Mouse (Mus musculus) retina, postnatal 7 days (tissue): ENCODE measurements around the gene Snapc2.

ENCODE experiments used
- DNase-seq: peaks from one replicate; pipeline ENCODE4 v3.0.0-alpha.2; 2012; ENCODE audit warnings: low read depth, low spot score

Snapc2 gene

DNA sequence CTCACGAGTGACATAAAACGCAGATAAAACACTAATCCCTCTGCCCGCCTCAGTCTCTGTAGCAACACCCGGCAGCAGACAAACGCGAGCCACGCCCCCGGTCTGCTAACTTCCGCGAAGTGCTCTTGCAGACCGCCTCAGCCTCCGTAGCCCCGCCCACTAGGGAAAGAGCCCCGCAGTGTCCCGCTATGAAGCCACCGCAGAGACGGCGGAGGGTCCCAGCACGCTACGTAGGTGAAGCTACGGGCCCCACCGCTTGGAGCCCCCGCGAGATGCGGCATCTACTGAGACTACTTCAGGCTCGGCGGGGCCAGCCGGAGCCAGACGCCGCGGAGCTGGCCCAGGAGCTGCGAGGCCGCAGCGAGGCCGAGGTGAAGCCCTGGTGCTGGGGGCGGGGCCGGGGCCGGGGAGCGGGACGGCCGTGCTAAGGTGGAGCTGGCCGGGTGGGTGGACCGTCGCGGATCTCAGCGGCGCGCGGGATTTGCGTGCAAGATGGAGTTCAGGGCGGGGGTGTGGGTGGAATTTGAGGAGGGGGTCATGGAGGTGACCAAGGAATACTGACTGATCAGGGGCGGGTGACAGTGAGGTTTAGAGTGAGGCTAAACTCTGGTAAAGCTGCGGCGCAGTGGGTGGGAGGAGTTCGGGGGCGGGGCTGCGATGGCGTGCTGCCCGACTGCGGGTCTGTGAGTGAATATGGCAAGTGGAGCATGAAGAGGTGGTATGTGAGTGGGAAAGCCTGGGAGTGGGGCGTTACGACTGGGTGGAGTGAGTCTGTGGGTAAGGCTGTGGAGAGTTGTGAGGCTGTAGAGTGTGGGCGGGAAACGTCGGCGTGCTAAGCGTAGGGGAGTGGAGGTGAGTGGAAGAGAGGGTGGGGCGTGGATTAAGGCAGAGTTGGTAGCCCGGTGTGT, at the start of gene Snapc2:
Gene Snapc2, plus strand, starts transcription at position 147 of the 908 bp plus-strand sequence.
- DNase-seq = peak; percentile 94

DNA sequence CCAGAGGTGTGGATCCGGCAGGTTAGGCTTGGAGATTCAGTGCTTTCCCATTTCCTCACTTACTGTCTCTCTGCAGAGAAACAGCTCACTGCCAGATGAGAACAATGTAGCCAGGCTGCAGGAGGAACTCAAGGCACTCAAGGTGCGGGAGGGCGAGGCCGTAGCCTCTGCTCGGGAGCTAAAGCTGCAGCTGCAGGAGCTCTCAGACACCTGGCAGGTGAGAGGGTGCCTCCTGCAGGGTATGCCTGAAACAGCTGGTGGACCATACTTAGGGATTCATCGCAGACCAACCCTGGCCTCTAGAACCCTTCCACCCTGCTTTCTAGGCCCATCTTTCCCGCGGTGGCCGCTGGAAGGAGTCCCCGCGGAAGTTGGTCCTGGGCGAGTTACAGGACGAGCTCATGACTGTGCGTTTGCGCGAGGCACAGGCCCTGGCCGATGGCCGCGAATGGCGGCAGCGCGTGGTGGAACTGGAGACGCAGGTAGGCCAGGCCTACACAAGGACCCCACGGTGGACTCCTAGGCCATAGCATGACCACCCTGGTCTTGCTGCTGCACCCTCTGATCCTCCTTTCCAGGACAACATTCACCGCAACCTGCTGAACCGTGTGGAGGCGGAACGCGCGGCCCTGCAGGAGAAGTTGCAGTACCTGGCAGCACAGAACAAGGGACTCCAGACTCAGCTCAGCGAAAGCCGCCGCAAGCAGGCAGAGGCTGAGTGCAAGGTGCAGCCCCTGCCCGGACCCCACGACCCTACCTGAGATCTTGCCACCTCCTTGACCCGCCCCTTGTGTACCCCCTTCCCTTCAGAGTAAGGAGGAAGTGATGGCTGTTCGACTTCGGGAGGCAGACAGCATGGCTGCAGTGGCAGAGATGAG, 47.4 kb upstream of the Snapc2 start:
- DNase-seq = no peak

DNA sequence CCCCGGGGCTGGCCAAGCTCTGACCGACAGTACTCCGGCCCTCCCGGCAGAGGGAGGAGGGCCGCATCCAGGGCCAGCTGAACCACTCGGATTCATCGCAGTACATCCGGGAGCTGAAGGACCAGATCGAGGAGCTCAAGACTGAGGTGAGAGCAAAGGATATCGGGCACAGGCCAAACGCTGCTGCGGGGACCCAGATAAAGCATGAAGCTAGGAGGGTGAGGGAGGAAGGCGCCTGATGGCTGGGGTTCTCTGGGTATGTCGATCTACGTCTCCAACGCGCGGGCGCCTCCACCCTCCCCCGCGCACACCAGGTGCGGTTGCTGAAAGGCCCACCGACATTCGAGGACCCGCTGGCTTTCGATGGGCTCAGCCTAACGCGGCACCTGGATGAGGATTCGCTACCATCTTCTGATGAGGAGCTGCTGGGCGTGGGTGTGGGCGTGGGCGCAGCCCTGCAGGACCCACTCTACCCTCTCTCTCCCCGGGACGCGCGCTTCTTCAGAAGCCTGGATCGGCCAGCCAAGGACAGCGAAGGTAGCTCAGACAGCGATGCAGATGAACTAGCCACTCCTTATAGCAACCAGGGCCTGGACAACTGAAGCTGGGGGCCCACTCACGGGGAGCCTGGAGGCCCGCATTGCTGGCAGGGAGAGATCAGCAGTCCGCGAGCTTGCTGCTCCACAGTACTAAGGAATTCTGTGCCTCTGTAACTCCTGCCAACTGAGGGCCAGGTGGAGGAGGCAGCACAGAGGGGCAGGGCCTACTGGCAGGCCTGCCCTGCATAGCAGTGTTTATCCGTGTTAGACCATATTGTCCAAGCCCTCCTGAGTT, 46.5 kb upstream of the Snapc2 start:
- no peak for DNase-seq

DNA sequence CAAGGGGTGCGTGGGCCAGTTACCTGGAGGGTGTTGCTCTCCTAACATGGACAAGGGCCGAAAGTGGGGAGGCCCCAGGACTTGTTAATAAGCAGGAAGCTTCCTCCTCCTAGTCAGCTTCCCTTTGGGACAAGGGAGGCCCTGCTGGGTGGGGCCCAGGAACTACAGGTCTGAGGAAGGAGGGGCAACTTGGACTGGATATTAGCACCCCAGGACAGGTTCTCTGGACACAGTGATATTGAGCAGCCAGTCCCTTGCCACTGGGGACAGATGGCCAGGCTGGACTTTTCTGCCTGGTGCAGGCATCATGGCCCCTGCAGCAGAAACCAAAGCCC, 45.9 kb upstream of the Snapc2 start:
- no peak for DNase-seq

DNA sequence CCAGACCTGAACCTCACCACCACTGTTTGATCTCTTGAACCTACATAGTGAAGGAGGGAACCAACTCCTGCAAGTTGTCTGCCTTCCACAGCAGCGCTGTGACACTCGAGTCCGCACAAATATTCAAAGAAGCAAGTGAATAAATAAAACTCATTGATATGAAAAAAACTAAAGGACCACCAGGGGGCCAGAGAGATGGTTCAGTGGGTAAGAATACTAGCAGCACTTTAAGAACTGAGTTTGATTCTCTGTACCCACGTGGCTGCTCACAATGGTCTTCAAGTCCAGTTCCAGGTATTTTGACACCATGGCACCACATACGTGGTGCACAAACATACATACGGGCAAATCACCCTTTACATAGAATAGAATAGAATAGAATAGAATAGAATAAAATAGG, 41.8 kb upstream of the Snapc2 start:
- DNase-seq = no peak

DNA sequence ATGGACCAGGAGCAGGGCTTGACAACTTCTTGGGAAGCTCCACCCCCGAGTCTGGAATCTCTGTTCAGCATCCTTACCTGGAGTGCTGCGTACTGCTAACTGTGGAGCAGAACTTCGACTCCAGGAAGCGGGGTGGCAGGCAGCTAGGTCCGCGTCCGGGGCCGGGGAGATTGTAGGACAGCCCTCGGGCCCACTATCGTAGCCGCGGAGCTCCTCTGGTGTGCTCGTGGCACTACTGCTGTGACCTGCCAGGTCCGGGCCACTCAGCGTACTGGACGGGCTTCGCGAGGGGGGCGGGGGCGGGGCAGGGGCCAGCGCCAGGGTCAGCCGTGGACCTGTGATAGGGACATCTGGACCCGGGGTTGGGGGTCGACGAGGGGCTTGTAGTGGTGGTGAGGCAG, 40.1 kb upstream of the Snapc2 start:
- DNase-seq = no peak

DNA sequence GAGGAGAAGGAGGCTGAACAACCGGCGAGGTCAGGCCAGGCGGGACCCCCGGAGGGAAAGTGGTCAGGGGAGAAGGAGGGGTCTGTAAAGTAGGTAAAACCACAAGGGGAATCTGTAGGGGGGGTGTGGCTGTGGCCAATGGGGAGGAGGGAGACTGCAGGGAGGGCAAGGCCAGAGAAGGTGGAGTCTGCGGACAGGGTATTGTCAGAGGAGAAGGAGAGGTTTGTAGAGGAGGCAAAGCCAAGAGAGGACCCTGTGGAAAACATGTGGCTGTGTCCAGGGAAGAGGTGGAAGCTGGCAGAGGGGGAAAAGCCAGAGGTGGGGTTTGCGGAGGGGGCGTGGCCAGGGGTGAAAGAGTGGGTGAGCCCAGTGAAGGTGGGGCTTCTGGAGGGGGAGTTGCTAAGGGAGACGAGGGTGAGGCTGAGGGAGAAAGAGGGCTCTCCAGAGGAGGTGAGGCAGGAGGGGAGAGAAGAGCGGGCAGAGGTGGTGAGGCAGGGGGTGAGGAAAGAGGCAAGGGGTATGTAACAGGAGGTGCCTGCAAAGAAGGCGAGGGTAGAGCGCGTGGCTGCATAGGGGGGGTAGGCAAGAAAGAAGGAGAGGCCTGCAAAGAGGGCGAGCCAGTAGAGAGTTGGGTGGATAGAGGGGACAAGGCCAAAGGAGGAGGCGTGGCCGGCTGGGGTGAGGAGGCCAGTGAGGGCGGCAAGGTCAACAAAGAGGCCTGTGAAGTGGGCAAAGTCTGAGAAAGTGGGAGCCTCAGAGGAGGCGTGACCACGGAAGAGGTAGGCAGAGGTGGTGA, 39.5 kb upstream of the Snapc2 start:
- DNase-seq = no peak

DNA sequence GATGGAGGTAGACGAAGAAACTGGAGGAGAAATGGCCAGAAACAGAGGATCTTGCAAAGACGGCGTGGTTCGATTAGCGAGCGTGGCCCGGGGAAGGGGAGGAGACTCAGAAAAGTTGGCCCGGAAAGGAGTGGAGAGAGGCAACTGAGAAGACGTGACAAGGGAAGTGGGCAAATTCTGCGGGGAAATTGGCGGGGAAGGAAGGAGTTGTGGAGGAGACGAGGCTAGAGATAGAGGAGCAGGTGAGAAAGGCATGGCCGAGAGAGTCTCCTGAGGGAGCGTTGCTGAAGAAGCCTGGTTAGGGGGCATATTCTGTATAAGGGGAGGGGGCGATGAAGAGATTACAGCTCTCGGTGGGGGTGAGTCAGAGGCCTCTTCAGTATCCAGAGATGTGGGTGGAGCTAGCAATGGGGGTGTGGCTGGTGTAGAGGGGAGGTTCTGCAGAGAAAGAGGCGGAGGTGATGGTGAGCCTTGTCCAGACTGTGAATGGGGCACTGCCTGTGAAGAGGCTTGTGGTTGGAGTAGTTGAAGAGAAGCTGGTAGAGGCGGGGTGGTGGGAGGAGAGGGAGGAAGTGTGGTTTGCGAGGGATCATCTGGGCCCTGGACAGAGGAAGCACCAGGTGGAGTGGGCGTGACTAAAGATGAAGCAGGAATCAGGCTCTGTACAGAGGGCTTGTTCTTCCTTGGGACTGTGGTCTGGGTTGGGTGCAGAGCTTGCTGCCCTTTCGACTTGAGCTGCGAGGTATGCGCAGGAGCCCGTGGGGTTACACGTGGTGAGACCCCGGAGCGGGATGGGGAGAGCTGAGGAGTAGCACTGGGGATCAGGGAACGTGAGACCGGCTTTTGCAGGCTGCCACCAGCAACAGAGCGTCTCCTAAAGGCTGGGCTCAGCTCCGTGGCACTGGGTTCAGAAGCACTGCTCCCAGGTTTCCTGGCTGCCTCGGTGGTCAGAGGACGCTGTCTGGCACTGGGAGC, 38.6 kb upstream of the Snapc2 start:
- no peak for DNase-seq

DNA sequence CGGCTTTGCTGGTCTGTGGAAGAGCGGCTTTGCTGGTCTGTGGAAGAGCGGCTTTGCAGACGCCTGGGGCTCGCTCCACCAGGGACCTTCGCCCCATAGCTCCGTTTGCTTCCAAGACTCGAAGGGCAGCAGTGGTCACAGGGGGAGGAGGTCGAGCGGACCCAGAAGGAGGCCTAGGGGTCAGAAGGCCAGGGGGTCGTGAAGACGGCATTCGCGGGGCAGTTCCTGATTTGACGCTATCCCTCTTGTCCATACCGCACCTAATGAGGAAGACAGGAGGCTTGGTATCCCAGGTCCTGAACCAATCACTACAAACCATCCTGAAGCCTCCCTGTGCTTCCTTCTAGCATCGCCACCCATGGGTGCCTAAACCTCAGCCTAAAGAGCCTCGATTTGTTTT, 36.6 kb upstream of the Snapc2 start:
- no peak for DNase-seq

DNA sequence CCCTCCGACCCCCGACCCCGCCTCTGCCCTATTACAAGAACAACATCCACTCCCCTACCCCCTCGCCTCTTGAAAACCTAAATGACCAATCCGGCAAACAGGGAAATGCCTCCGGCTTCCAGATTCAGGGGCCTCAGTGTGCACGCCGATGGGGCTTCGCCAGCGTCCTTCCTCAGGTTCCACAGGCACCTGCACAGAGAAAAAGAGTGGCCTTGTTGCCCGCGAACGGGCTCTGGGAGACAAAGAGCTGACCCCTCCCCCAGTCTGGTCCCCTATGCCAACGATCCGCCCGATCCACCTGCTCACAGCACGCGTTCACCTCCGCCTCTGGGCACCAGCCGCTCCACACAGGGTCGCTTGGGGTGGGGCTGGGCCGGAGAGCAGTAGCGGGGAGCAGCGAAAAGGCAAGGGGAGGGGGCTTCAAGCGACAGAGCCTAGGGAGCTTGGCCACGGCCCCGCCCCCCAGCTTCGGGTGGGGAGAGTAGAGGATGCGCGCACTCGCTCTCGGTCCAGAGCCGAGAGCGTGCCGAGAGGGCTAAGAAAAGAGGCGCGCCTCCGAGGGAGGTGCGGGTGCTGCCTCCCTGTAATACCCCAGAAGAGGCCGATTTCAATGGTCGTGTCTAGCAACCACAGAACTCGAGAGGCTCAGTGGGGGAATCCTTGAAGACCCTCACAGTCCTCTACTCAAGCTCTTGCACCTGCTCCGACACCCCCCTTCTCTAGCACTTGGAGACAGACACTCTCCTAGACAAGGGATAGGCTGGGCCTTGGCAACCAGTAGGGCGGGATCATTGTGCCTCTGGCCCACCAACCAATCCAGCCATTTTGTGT, 35.9 kb upstream of the Snapc2 start, which contains the start of gene Prr36:
Gene Prr36, minus strand, starts transcription at position 669 of the 831 bp plus-strand sequence.
- peak; percentile 50 for DNase-seq

DNA sequence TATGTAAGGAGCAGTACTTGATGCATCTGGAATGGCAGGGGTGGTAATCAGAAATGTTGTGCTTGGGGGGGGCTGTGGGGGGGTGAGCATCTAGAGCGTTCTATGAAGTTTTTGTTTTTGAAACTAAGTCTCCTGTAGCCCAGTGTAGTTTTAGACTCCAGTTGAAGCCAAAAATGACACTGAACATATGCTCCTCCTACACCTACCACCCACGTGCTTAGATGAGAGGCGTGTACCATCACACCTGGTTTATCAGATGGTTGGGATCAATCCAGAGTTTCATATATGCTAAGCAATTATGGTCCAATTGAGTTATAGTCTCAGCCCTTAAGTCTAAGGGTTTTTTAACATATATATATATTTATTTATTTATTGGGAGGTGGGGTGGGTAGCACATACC, 33.3 kb upstream of the Snapc2 start:
- no peak for DNase-seq

DNA sequence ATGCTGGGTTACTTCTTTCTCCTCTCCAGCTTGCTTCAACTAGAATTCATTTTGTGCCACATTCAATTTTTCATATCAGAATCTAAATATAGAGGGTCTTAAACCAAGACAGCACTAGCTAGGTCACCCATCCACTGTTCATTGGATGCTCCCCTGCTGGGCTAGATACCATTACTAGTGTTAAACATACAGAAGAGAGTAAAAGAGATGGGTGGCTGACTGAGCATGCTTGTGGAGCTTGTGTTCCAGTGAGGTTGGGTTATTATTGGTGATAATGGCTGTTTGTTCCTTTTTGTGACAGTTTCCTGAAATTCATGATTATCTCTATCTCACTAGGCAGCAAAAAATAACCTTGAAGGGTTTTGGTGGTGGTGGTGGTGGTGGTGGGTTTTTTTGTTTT, 30.8 kb upstream of the Snapc2 start:
- DNase-seq = no peak

DNA sequence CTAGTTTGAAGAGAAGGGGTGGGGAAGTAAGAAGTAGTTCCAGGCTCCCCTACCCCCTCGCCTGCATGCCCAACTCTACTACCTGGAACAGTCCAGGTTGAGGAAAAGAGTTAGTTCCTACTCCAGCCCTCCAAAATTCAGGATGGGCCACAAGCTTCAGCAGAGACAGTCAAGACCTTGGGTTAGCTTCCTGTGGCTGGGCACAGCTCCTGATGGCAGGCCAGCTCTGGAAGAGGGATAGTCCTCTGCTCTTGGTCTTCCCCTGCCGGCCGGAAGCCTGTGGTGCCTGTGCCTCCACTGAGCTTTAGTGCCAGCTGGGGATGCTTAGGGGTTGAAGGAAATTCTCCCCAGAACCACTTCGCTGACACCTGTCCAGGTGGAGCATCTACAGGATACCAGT, 26.6 kb upstream of the Snapc2 start:
- DNase-seq = no peak

DNA sequence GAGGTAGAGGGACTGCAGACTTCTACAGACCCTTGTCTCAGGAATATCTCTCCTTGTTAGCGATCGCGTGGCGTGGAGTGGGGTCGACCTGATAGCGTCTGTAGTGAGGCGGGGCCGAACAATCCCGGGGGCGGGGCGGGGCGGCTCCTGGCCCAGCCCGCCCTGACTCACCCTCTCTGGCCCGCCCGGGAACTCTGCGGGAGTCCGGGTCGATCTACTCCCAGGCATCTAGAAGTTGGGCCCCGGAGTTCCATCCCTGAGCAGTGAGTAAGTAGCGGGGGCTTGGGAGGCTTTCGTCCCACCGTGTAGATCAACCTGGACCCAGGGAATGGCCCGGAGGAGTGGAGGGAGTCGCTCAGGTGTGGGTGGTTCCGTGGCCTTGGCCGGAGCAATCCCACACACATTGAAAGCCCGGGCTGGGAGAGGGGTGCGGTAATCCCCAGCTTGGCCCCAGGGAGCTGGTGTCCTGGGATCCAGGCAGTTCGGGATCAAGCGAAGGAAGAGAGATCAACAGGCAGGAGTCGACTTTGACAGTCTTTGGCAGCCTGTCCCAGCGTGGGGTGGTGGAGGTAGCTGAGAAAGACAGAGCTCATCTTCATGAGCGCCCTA, 26.0 kb upstream of the Snapc2 start, which contains the start of gene Lrrc8e:
Gene Lrrc8e, plus strand, starts transcription at position 89 of the 609 bp plus-strand sequence.
- DNase-seq = no peak

DNA sequence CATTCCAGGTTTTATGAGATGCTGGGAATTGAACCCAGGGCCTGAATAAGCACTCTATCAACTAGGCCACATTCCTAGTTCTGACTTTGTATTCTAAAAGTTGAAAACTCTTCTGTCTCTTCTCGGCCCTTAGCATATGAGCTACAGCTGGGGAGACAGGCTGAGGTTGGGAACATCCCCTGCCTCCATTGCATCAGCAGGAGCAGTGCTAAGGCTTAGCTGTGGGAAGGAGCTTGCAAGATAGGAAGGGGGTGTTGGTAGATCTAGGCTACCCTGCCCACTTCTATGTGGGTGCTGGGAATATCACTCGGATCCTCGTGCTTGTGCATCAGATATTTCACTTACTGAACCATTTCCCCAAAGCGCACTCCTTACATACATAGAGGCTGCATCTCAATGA, 25.0 kb upstream of the Snapc2 start:
- DNase-seq = no peak

DNA sequence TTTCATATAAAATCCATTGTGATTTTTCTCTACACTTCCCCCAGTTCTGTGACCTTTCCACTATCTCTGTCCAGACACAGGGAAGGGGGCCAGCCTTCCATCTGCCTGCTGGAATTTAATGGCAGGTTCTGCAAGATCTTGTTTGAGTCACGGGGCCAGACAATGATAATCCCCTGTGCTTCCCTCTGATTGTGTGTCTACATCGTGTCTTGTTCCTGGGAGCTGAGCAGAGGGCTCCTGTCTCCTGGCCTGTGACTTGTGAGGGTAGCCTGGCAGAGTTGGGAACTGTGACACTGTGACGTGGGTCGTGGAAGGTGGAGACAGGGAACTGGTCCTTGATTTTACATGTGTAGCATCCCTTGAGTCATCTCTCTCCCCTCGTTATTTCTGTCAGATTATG, 23.1 kb upstream of the Snapc2 start:
- DNase-seq = no peak

DNA sequence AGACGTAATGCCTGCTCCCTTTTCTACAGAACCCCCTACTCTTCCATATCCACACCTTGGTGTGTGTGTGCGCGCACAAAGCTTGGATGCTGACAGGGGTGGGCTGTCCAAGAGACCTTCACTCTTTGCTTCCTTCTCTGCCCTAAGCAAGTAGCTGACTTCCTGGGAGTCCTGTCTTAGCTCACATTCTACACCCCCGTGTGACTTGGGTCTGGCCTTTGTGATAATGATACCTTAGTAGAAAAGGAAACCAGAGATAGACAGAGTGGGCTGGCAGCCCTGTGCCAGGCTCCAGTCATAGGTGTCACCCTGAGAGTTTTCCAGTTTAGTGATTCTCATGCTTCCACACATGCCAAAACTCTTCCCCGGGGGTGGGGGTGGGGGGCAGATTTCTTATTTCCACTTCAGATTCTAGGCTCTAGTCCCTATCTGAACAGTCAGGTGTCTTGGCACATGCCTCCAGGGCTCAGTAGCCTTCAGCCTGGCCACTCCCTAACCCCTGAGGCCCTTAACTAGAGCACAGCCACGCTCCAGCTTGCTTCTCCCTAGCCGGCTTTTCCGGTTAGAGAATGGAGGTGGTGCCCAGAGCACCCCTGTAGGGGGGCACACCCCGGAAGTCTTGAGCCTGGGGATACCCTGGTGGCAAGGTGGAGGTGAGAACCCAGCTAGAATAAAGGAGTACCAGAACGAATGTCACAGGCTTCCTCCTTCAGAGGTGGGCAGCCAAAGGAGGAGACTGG, 22.1 kb upstream of the Snapc2 start:
- no peak for DNase-seq
